Mouse (Mus musculus) neural tube, embryonic 13.5 days (tissue): ENCODE measurements at regions not wholly inside any gene's neighbourhood (a gene's known extent, or its start where the extent isn't known, plus 50 kb on each side); places are given as distances from the start of the nearest gene placed in this dataset.

ENCODE experiments used
- ATAC-seq: fragments of 200-750 bp; cut with Nextera tagmentation; 2 replicates; pipeline ENCODE4 v1.8.0; 2017; ENCODE audit warnings: low read depth, mild to moderate bottlenecking, moderate TSS enrichment, moderate library complexity
- H3K27ac ChIP-seq: fragments of 300-500 bp; sonication (generic); replicated peaks from 2 replicates; pipeline ENCODE4 v1.5.1; 2015; ENCODE audit warnings: moderate library complexity, mild to moderate bottlenecking, inconsistent platforms
- H3K27me3 ChIP-seq: fragments of 300-500 bp; sonication (generic); 2 replicates; pipeline ENCODE4 v1.6.1; 2015; ENCODE audit warnings: mild to moderate bottlenecking, inconsistent platforms
- H3K36me3 ChIP-seq: fragments of 300-500 bp; sonication (generic); 2 replicates; pipeline ENCODE4 v1.6.1; 2015; ENCODE audit warnings: mild to moderate bottlenecking, inconsistent platforms
- H3K4me1 ChIP-seq: fragments of 300-500 bp; sonication (generic); replicated peaks from 2 replicates; pipeline ENCODE4 v1.6.1; 2015; ENCODE audit warnings: inconsistent platforms
- H3K4me2 ChIP-seq: fragments of 300-500 bp; sonication (generic); 2 replicates; pipeline ENCODE4 v1.6.1; 2015; ENCODE audit warnings: inconsistent platforms, mild to moderate bottlenecking, moderate library complexity
- H3K4me3 ChIP-seq: fragments of 300-500 bp; sonication (generic); 2 replicates; pipeline ENCODE4 v1.5.1; 2015; ENCODE audit warnings: mild to moderate bottlenecking, inconsistent platforms
- H3K9ac ChIP-seq: fragments of 300-500 bp; sonication (generic); 2 replicates; pipeline ENCODE4 v1.6.1; 2015; ENCODE audit warnings: moderate library complexity, mild to moderate bottlenecking, inconsistent platforms
- H3K9me3 ChIP-seq: fragments of 300-500 bp; sonication (generic); 2 replicates; pipeline ENCODE4 v1.6.1; 2016; ENCODE audit warnings: inconsistent platforms
- WGBS: fragments of 180-500 bp; shearing (Covaris S2); methylation state at CpG from one replicate; pipeline ENCODE4 v1.1.7; 2015; 5-methylcytosine and 5-hydroxymethylcytosine counted together

DNA sequence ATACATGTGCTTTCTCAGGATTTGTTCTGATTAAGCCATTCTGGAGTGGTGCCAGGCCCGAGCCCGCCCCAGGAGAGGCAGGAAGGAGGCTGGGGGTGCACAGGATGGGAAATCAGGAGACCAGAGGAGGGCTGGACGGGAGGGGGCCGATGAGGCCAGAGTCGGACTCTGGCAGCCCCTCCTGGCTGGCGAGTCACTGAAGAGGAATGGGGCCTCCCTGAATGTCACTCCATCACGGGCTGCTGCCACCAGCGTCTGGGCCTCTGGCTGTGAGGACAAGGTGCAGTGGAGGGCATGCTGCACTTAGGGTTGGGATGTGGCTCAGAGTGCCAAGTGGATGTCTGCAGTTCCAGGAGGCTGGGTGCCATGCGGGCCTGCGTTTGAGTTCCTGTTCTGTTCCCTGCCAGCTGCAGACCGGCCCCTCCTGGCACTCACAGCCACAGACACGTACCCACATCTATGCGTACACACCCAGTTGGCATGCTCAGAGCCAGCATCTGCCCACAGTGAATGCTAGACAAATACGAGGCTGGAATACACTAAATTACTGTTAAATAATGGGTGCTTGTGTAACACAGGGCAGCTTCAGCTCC, 94.9 kb upstream of the Zfp618 start:
- no peak overlapping the region for H3K9ac ChIP-seq
- peaks cover 5% of the 10 kb centered on the region for H3K4me1 ChIP-seq
- no peak overlapping the region for H3K4me2 ChIP-seq
- H3K27me3 ChIP-seq = no peaks in the 10 kb centered on the region
- no peaks in the 10 kb centered on the region for H3K36me3 ChIP-seq
- WGBS = 60% methylated on average over 14 of the region's 14 CpGs
- H3K27ac ChIP-seq = no peak overlapping the region
- peak; percentile 66 for ATAC-seq
- no peaks in the 10 kb centered on the region for H3K9me3 ChIP-seq
- H3K4me3 ChIP-seq = no peak overlapping the region

DNA sequence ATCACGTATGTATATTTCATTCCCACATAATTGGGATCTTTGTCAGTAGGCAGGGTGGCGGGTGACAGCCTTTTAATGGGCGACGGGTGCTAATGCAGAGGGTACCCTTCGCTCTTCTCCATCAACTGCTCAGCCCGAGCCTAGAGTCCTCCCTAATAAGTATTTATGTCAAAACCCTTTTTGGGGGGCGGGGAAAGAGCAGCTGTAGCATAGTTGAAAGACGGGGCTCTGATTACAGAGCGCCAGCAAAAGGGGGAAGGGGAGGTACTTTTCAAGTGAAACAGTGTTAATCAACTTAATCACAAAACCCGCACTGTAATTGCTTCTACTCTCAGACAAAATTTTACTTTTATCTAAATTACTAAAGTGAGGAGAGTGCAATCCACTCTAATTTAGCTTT, 92.8 kb upstream of the Zfp618 start:
- no peak for ATAC-seq
- Histone ChIP-seq H3K36me3 (no peaks in the 10 kb centered on the region), H3K9me3 (no peaks in the 10 kb centered on the region), H3K9ac (no peak overlapping the region), H3K27me3 (no peaks in the 10 kb centered on the region), H3K4me1 (peaks cover 5% of the 10 kb centered on the region), H3K4me3 (no peak overlapping the region), H3K4me2 (no peak overlapping the region), H3K27ac (no peak overlapping the region)
- 88% methylated on average over 10 of the region's 10 CpGs for WGBS

DNA sequence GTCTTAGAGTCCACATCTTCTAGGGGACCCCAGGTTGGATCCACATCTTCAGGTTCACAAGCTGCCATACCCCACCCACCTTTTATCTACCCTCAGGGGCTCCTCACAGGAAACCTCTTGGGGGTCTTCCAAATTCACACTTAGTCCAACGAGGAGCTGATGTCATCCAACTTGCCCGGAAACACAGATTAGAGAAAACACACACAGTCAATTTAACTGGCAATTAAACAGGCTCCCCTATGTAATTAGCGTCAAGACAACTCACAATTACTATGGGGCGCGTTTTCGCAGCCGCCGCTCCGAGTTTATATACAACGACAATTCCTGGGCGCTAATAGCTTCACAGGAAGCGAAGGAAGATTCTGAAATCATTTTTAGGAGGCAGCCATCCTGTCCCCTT, 91.4 kb upstream of the Zfp618 start:
- Histone ChIP-seq H3K27me3 (no peaks in the 10 kb centered on the region), H3K4me1 (peaks cover 5% of the 10 kb centered on the region), H3K9ac (no peak overlapping the region), H3K4me2 (no peak overlapping the region), H3K36me3 (no peaks in the 10 kb centered on the region), H3K9me3 (no peaks in the 10 kb centered on the region), H3K4me3 (no peak overlapping the region), H3K27ac (0 out of 2 replicates have a peak overlapping the region, but pooled peaks have one; percentile 23)
- ATAC-seq = no peak
- 63% methylated on average over 12 of the region's 12 CpGs for WGBS

DNA sequence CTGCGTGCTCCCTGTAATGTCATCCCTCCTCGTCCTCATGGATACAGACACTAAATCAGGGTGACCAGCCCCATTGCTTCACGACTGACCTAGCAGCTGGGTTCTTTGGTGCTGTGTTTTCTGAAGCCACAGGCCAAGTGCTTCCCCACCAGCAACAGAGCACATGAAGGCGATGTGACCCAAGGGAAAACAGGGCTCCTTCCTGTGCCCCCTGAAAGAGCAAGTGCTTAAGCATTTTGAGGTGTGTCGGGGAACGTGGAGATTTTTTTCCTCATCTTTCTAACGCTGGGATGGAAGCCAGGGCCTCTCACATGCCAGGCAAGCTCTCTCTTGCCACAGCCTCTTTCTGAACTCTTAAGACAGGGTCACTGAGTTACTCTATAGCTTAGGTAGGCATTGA, 87.3 kb upstream of the Zfp618 start:
- Histone ChIP-seq H3K4me3 (no peak overlapping the region), H3K36me3 (no peaks in the 10 kb centered on the region), H3K9ac (no peak overlapping the region), H3K27ac (no peak overlapping the region), H3K4me2 (no peak overlapping the region), H3K27me3 (no peaks in the 10 kb centered on the region), H3K9me3 (no peaks in the 10 kb centered on the region), H3K4me1 (no peaks in the 10 kb centered on the region)
- no peak for ATAC-seq
- WGBS = 74% methylated on average over 7 of the region's 7 CpGs

DNA sequence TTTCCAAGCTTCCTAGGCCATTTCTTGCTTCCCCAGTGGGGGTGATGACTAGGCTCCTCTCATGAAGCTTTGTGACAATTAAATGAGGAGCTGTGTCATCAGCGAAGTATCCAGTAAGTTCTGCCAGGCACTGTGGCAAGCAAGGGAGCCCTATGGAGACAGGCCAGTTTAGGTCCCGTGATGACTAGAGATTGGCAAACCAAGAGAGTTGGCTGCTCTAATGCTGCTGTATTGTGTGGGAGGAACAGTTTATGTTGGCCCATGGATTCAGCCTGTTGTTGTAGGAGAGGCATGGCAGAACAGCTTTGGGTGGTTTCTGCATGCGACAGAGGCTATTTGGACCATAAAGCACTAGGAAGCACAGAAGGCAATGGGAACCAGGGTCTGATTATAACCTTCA, 86.4 kb upstream of the Zfp618 start:
- no peak overlapping the region for H3K4me3 ChIP-seq
- H3K9me3 ChIP-seq = no peaks in the 10 kb centered on the region
- 86% methylated on average over 3 of the region's 3 CpGs for WGBS
- H3K4me2 ChIP-seq = no peak overlapping the region
- H3K27ac ChIP-seq = no peak overlapping the region
- no peaks in the 10 kb centered on the region for H3K36me3 ChIP-seq
- H3K9ac ChIP-seq = no peak overlapping the region
- H3K27me3 ChIP-seq = no peaks in the 10 kb centered on the region
- no peak for ATAC-seq
- no peaks in the 10 kb centered on the region for H3K4me1 ChIP-seq

DNA sequence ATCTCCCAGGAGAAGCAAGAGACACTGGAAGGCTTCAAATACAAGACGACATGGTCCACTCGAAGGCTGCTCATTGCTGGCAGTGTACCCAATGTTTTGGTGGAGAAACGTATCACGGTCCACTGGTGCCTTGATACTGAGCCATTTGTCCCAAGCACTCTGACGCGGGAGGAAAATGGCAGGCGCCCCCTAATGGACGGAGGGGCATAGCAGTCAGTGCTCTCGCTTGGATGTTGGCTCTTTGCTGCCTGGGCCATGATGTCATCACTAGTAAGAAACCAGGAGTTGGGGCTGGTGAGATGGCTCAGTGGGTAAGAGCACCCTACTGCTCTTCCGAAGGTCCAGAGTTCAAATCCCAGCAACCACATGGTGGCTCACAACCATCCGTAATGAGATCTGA, 83.5 kb upstream of the Zfp618 start:
- Histone ChIP-seq H3K9me3 (no peaks in the 10 kb centered on the region), H3K9ac (no peak overlapping the region), H3K27me3 (no peaks in the 10 kb centered on the region), H3K36me3 (no peaks in the 10 kb centered on the region), H3K4me3 (no peak overlapping the region), H3K4me1 (no peaks in the 10 kb centered on the region), H3K27ac (no peak overlapping the region), H3K4me2 (no peak overlapping the region)
- WGBS = 82% methylated on average over 10 of the region's 11 CpGs
- no peak for ATAC-seq

DNA sequence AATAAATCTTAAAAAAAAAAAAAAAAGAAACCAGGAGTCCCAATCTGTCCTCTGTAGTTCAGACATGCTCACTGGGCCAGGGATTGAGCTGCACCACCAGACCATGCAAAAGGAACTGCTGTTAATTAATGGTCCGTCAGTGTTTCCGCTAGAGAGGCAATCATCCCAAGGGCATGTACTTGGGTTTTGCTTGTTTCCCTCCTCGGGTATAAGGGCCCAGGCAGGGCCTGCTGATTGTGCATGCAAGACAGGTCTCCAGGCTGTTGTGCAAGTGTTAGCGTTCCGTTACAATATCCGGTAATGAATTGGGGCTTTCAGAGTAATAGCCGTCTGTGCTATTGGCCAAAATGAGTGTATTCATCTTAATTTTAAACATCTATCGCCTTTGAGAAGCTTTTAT, 83.1 kb upstream of the Zfp618 start:
- no peaks in the 10 kb centered on the region for H3K27me3 ChIP-seq
- no peak overlapping the region for H3K4me2 ChIP-seq
- 66% methylated on average over 8 of the region's 8 CpGs for WGBS
- no peak overlapping the region for H3K9ac ChIP-seq
- H3K9me3 ChIP-seq = no peaks in the 10 kb centered on the region
- no peaks in the 10 kb centered on the region for H3K4me1 ChIP-seq
- no peak overlapping the region for H3K27ac ChIP-seq
- no peaks in the 10 kb centered on the region for H3K36me3 ChIP-seq
- no peak overlapping the region for H3K4me3 ChIP-seq
- no peak for ATAC-seq

DNA sequence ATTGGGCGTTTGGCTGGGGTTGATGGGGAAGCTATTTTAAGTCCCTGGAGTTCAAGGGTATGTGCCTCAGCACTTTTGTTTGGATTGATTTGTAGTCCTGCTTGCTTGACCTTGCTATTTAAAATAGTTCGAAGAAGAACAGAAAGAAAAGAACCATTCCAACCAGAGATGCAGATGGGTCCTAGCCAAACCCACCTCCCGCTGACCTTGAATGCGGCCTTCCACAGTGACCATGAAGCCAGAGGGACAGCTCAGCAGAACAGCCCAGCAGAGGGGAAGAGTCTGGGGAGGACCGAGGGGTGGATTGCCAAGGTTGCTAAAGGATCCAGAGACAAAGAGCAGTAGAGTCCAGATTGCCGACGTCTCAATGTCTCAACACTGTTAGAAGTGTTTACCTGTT, 76.6 kb upstream of the Zfp618 start:
- no peak for ATAC-seq
- Histone ChIP-seq H3K9ac (no peak overlapping the region), H3K27me3 (no peaks in the 10 kb centered on the region), H3K9me3 (no peaks in the 10 kb centered on the region), H3K4me1 (peaks cover 9% of the 10 kb centered on the region), H3K4me3 (no peak overlapping the region), H3K36me3 (no peaks in the 10 kb centered on the region), H3K4me2 (no peak overlapping the region), H3K27ac (no peak overlapping the region)
- 83% methylated on average over 7 of the region's 7 CpGs for WGBS

DNA sequence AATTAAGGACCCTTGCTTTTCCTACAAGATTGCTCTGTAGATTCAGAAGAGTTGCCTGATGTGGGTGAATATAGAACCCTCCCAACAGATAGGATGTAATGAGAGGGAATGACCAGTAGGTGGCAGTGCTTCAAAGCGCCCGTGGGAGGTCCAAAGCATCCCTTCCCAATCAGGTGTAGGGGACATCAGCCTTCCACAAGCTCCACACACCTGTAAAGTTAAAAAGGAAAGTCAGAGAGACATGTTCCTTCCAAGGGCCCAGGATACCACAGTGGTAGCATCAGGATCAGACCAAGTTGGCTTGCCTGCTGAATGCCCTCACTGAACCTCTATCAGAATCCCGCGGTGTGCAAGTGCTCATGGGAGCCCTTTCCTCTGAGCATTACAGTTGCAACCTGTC, 75.7 kb upstream of the Zfp618 start:
- Histone ChIP-seq H3K36me3 (no peaks in the 10 kb centered on the region), H3K27me3 (no peaks in the 10 kb centered on the region), H3K4me2 (no peak overlapping the region), H3K9me3 (no peaks in the 10 kb centered on the region), H3K9ac (no peak overlapping the region), H3K4me3 (no peak overlapping the region), H3K4me1 (peaks cover 9% of the 10 kb centered on the region), H3K27ac (no peak overlapping the region)
- peak; percentile 24; the same call in 1 of the 2 replicates for ATAC-seq
- WGBS = 49% methylated on average over 4 of the region's 4 CpGs

DNA sequence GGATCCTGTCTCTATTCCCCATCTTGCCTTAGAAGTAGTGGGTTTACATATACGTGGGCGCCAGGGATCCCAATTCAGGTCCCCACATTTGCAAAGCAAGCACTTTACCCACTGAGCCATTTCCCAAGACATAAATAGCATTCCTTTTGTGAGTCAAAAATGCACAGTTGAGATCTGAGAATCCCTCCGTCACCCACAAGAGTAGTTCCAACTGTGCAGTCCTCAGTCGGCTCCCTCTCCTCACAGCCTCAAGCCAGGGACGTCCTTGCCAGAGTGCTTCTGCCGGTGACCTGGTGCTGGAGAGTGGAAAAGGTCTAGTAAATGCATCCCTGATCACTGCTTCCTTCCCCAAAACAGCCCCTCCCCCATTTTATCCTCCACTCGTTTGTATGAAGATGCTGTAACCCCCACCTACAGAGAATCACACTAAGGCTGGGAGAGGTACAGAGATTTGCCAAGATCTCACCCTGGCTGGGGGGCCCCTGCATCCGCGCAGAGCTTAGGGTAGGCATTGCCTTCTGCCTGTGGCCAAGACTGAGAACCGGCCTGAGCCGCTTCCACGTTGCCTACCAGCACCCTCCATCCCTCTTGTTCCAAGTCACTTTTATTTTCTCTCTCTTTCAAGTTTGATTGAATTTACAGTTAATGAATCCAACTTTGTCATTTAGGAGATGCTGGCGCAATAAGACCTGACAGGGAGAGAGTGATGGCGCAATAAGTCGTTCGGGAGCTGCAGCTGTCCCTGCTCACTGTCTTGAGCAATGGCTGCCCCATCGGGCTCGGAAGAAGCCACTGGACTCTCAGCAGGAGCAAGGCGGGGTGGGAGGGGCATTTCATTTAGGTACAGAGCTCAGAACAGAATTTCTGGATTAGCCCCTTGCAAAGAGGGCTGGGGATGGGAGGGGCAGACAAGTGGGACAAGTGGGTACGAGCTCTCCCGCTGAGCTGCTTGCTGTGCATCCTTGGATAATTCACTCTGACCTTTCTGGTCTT, 74.5 kb upstream of the Zfp618 start:
- no peak overlapping the region for H3K4me3 ChIP-seq
- peaks cover 9% of the 10 kb centered on the region for H3K4me1 ChIP-seq
- H3K9me3 ChIP-seq = no peaks in the 10 kb centered on the region
- no peak overlapping the region for H3K27ac ChIP-seq
- H3K4me2 ChIP-seq = peak overlapping the region; percentile 13
- H3K36me3 ChIP-seq = no peaks in the 10 kb centered on the region
- H3K9ac ChIP-seq = no peak overlapping the region
- no peaks in the 10 kb centered on the region for H3K27me3 ChIP-seq
- WGBS = 31% methylated on average over 21 of the region's 21 CpGs
- peak; percentile 76 for ATAC-seq

DNA sequence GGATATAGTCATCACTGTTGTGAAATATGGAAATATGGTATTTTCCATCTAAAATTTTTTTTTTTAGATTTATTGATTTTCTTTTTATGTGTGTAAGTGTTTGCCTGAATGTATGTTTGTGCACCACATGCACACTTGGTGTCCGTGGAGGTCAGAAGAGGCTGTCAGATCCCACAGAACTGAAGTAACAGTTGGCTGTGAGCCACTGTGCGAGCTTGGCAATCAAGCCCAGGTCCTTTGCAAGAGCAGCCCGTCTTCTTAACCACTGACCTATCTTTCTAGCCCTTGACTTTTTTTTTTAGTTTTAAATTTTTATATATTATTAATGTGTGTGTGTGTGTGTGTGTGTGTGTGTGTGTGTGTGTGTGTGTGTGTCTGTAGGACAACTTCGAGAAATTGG, 52.5 kb upstream of the Zfp618 start:
- Histone ChIP-seq H3K9me3 (no peaks in the 10 kb centered on the region), H3K4me2 (no peak overlapping the region), H3K27me3 (no peaks in the 10 kb centered on the region), H3K4me3 (no peak overlapping the region), H3K4me1 (no peaks in the 10 kb centered on the region), H3K9ac (no peak overlapping the region), H3K36me3 (no peaks in the 10 kb centered on the region), H3K27ac (no peak overlapping the region)
- 74% methylated on average over 4 of the region's 4 CpGs for WGBS
- ATAC-seq = no peak
